Mouse (Mus musculus): ENCODE data around the gene Mcl1. TPM values are rescaled to one million over a fixed set of nuclear protein-coding genes. Genes with fewer than 3 reads are reported as not detected.
"Not testable (repeated sequence)": the region's sequence is repeated elsewhere in the genome, so short reads cannot be mapped to it uniquely, and the experiment has no call there.

Mcl1 gene
- total RNA-seq, 2 experiments from 2014 or later: 110 to 123 TPM

DNA sequence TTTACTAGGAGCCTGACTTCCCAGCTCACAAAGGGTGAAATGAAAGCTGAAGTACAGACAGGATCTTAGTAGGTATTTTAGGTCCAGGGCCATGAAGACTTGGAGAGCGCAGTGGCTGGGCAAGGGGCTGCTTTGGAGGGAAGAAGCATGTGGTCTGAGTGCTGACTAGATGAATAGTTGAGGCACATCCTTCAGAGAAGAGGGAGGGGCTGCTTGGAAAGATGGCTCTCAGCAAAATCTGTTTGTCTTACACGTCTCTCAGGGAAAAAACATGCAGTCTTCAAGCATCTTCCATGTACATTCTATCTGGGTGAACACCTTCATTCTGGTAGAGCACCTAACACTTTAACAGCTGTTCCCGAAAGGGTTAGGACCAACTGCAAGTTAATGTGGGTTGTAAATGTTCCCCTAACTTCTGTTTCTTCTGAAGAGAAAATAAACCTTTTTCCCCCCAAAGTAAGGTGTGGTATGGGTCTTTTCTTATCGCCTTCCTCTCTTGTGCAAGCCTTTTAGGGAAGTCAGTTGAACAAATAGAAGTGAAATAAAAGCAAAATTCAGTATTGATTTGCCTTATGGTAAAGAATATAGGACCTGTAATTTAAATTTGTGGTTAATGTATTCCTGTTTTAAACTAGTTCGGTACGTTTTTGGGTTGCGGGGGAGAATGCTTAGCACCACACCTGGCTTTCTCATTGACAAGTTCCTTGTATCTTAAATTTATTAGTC is 4.3 kb downstream of the Mcl1 start:
- peak overlapping the region; percentile 100 for H3K27ac ChIP-seq
- TF ChIP-seq CTCF (IDR thresholded peaks at IDR 0.05): no peak
- intact Hi-C loops (cut with DNase I): loop anchor here (1.0 kb wide), 1 partner anchor 12 kb away; no protein-coding TSS in a partner anchor
- peak overlapping the region; percentile 97 for H3K4me3 ChIP-seq
- DNase-seq: no peak

DNA sequence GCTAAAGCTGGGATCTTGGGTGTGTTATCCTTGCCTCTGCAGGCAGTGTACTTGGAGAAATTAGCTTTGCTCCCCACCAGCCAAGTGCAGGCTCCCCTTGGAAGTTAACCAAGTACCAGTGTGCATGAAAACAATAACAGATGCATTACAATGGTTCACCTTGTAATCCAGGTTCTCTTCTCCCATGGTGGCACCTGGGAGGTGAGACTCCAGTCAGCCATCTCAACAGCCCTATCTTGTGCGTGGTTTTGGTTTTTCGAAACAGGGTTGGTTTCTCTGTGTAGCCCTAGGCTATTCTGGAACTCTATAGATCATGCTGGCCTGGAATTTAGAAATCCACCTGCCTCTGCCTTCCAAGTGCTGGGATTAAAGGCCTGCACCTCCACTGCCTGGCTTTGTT is 4.9 kb downstream of the Mcl1 start:
- intact Hi-C loops (cut with DNase I): no loop called here
- peak overlapping the region; percentile 97 for H3K4me3 ChIP-seq
- no peak for TF ChIP-seq CTCF (IDR thresholded peaks at IDR 0.05)
- DNase-seq: no peak
- peak overlapping the region; percentile 100 for H3K27ac ChIP-seq

DNA sequence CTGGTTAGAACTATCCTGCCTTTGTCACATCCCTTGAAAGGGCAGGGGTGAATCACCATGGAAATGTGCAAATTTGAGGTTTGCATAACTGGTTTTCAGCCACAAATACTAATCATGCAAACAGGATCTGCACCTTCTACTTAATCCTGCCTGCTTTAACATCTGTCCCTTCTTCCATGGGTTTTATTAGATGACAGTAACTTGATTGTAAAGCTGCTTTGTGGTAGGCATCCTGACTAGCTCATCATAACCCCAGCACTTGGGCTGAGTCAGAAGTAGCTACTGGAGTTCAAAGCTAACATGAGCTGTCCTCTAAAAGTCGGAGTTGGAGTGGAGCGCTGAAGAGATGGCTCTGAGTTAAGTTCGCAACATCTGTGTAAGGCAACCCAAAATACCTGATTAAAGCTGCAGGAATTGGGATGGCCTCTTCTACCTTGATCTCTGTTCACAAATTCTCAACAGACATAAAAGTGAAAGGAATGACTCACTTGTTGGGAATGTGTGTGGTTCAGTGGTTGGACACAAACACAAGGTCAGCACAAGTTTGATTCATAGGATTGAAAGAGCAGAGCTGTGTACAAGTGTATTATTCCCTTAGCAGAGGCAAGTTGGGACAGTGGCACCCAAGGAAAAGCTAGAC is 5.5 kb downstream of the Mcl1 start:
- Histone ChIP-seq H3K27ac (peak overlapping the region; percentile 100), H3K4me3 (peak overlapping the region; percentile 97)
- no peak for TF ChIP-seq CTCF (IDR thresholded peaks at IDR 0.05)
- no peak for DNase-seq
- intact Hi-C loops (cut with DNase I): no loop called here

DNA sequence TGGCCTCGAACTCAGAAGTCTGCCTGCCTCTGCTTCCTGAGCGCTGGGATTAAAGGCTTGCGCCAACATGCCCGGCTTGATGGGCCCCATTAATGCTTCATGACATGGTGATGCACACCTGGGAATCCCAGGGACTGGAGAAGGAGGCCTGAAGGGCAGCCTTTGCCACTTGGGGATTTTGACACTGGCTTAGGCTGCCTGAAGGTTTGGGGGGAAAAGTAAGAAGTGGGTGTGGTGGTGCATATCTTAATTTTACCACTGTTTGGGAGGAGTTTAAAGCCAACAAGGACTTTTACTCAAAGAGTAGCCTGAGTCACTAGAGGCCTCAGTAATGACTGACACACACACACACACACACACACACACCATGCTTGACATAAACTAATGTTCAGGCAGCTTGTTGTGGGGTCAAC is 6.4 kb downstream of the Mcl1 start:
- peak overlapping the region; percentile 29 for H3K4me3 ChIP-seq
- intact Hi-C loops (cut with DNase I): no loop called here
- no peak for DNase-seq
- peak overlapping the region; percentile 100 for H3K27ac ChIP-seq
- TF ChIP-seq CTCF (IDR thresholded peaks at IDR 0.05): no peak

DNA sequence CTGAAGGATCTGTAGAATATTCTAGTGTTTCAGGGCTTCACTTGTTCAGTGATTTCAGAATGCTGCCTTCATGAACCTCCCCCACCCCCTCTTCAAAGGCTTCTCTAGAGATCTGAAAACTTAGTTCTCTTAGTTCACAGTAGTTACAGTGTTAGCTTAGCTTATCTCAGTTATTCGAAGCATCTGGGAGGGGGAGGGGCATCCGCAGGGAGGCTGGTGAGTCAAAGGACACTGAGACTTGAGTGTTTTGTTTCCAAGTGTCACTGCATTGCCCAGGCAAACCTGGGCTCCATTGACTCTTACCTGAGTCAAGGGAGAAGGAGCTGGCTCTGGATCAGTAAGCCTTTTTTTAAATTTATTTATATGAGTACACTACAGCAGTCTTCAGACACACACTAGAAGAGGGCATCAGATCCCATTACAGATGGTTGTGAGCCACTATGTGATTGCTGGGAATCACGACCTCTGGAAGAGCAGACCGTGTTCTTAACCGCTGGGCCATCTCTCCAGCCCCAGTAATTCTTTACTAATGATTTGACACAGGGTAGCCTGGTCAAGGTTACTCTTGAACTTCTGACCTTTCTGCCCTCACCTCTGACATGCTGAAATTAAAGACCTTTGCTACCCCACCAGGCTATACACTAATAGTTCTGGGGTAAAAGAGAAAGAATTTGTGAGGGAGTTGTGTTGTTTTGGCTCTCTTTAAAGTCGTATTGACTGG is 7.7 kb downstream of the Mcl1 start:
- intact Hi-C loops (cut with DNase I): no loop called here
- TF ChIP-seq CTCF (IDR thresholded peaks at IDR 0.05): no peak
- peak overlapping the region; percentile 100 for H3K27ac ChIP-seq
- peak overlapping the region; percentile 21 for H3K4me3 ChIP-seq
- DNase-seq: peak; percentile 52

DNA sequence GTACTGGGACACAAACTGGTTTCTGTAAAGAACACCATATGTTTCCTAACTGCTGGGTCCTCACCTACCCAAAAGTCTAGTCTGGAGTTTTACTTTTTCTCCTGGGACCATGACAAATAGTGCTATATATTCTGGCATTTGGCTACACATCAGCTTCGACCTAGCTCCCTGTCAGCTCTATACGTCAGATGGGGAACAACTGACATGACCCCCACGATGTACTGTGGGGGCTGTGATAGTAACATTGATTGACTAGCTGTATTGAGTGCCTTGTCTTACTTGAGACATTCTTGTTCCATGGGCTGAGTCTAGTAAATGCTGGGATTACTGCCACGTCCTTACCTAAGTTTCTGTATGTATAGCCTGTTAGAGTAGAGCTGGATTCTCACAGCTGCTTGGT is 8.9 kb downstream of the Mcl1 start:
- intact Hi-C loops (cut with DNase I): no loop called here
- no peak for DNase-seq
- peak overlapping the region; percentile 52 for H3K4me3 ChIP-seq
- peak overlapping the region; percentile 100 for H3K27ac ChIP-seq
- TF ChIP-seq CTCF (IDR thresholded peaks at IDR 0.05): no peak

DNA sequence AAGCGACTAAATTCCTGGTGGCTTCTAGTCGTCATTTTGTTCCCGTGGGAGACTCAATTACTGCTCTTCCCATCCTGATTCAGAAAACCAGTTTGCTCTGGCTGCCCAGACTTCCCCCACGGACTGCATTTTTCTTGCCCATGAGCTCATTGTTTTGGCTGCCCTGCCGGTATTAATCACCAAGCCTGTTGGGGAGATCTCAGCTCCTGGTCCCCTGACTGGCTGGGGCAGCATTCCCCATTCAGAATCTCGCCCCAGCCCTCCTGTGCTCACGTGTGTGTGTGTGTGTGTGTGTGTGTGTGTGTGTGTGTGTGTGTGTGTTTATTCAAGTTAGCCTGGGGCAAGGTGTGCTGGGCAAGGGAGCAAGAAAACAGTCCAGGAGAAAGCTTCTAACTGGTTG is 9.4 kb downstream of the Mcl1 start:
- Histone ChIP-seq H3K4me3 (peak overlapping the region; percentile 52), H3K27ac (peak overlapping the region; percentile 100)
- TF ChIP-seq CTCF (IDR thresholded peaks at IDR 0.05): no peak
- DNase-seq: peak; percentile 78
- intact Hi-C loops (cut with DNase I): no loop called here

DNA sequence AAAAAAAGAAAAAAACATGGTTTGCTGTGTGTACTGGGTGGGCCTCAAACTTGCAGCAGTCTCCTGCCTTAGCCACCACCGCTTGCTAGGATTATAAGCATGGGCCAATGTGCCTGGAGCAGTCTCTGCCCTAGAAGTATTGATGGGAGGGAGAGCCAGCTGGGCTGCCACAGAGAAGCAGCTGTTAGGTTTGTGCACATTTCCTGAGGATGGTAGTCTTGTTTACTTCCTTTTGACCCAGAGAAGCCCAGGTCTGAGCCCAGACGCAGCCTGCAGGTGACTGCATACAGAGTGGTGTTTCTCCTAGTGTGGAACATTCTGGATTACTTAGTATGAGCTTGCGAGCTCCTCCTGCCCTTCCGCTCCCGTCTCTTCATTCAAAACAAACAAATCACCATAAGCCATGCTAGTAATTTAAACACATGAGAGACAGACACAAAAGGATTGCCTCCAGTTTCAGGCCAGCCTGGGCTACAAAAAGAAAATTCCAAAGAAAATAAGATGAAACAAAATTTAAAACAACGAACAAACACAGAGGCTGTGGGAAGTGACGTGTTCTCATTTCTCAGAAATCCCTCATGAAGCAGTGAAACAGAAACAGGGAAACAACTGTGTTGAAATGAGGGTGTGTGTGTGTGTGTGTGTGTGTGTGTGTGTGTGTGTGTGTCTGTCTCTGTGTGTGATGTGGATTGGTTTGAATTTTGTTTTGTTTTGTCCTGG is 10.2 kb downstream of the Mcl1 start:
- intact Hi-C loops (cut with DNase I): no loop called here
- TF ChIP-seq CTCF (IDR thresholded peaks at IDR 0.05): no peak
- peak; percentile 41 for DNase-seq
- peak overlapping the region; percentile 42 for H3K4me3 ChIP-seq
- peak overlapping the region; percentile 100 for H3K27ac ChIP-seq

DNA sequence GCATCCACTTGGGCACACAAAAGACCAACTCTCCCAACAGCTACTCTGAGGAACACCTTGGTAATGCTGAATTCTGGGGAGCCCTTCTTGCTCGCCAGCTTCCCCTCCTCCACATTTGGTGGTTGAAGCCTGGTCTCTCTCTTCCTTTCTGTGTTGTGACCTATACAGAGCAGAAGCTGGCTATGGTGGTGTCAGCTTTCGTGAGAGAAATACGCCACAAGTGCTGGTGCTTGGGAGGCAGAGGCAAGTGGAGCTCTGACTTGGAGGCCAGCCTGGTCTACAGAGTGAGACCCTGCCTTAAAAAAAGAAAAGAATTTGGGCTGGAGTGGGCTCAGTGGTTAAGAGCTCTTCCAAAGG is 10.7 kb downstream of the Mcl1 start:
- TF ChIP-seq CTCF (IDR thresholded peaks at IDR 0.05): no peak
- Histone ChIP-seq H3K4me3 (peak overlapping the region; percentile 11; the same call in 1 of the 2 replicates), H3K27ac (peak overlapping the region; percentile 100)
- no peak for DNase-seq
- intact Hi-C loops (cut with DNase I): no loop called here

DNA sequence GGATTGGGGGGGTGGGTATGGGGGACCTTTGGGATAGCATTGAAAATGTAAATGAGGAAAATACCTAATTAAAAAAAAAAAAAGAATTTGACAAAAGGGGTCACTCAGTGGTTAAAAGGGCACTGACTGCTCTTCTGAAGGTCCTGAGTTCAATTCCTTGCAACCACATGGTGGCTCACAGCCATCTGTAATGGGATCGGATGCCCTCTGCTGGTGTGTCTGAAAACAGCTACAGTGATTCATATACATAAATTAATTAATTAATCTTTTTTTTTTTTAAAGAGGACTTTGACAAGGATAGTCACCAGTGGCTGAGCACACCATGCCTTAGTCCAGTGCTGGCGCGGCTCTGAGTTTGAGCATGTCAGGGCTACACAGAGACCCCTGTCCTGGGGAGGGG is 11.8 kb downstream of the Mcl1 start:
- H3K4me3 ChIP-seq; DNase-seq; intact Hi-C loops (cut with DNase I): not testable (repeated sequence)
- peak; percentile 20 for TF ChIP-seq CTCF (IDR thresholded peaks at IDR 0.05)
- peak overlapping the region; percentile 96 for H3K27ac ChIP-seq

DNA sequence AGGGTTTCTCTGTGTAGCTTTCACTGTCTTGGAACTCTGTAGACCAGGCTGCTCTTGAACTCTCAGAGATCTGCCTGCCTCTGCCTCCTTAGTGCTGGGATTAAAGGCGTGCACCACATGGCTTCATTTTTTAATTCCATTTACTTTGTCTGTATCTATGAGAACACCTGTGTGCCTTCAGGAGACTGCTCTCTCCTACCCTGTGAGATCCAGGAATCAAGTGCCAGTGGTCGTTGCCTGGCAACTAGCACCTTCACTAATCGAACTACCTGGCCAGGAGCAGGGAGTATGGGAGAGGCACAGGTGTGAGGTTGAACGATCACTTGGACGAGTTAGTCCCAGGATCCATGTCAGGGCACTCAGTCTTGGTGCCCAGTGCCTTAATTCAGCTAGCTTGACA is 12.6 kb downstream of the Mcl1 start:
- TF ChIP-seq CTCF (IDR thresholded peaks at IDR 0.05): no peak
- Histone ChIP-seq H3K27ac (peak overlapping the region; percentile 96), H3K4me3 (no peak overlapping the region)
- DNase-seq: no peak
- intact Hi-C loops (cut with DNase I): no loop called here

DNA sequence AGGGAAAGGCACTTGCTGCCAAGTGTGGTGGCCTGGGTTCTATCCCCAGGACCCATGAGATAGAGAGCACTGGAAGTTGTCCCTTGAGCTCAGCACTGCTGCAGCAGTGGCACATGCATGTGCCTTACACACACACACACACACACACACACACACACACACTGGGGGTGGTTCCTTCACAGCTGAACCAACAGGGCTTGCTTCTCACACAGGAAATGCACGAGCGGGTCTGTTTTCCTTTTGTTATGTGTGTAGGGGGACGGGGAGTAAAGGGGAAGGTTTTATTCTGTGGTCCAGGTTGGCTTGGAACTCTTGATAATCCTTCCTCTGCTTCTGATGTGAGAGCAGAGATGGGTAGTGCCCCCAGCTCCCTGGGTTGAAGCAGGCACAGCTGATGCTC is 13.9 kb downstream of the Mcl1 start:
- intact Hi-C loops (cut with DNase I): no loop called here
- H3K4me3 ChIP-seq: peak overlapping the region; percentile 66
- peak overlapping the region; percentile 96 for H3K27ac ChIP-seq
- DNase-seq: peak; percentile 24
- TF ChIP-seq CTCF (IDR thresholded peaks at IDR 0.05): no peak

Data from gastrocnemius, adult 2 months (tissue).